Mouse (Mus musculus): Measurements from ENCODE around the gene Ghrl.

The Ghrl gene

GRCm38 (mm10) chr6:113667611-113668122 is 52.0 kb downstream of the Ghrl start:
- DNase-seq, result no peak

Data from cerebellum, postnatal 25 days (tissue).